12 mouse cellular contexts compared by ENCODE assay signal in the genomic region with DNA sequence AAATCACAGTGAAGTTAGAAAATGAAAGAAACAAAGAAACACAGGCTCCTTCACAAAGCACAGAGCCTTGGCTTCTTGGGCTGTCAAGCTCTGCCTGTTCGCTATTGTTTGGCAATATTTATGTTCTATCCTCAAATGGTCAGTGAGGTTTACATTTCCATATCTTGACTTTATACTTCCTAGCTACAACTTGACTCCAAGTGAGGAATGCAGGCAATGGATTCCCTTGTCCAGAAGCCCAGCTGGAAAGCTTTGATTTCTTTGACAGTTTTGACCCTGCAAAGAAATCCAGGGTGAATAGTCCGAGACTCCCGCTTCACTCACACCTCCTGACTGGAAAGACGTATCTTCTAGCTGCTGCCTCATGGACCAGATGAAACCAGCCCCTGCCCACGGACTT.
DNase-seq lines count a peak whose midpoint lies in the region; ATAC-seq and TF ChIP-seq lines count a peak whose summit lies in the region.
"Had no signal": no experiment of that assay in that cellular context is flagged by ENCODE, and none has a peak within 500 bp of the region (broad histone marks: within the 10 kb centered on the region; RNA-seq: fewer than 3 reads in every experiment).

No protein-coding gene starts in this region.

- H3K4me1 ChIP-seq in embryonic facial prominence, embryonic 14.5 days (ENCODE audit: control insufficient read depth, insufficient read depth, low read length) = peaks cover 4% of the 10 kb centered on the region; the same call in 1 of the 2 replicates
- peaks cover 14% of the 10 kb centered on the region for H3K4me1 ChIP-seq in embryonic facial prominence, embryonic 10.5 days
- H3K4me1 ChIP-seq in lung, postnatal 0 days (ENCODE audit: insufficient read depth, low read depth, low read length) = no peaks in the 10 kb centered on the region

- no peak for TF ChIP-seq EP300 in lung, postnatal 0 days (IDR thresholded peaks at IDR 0.05)

- H3K27ac ChIP-seq in embryonic facial prominence, embryonic 14.5 days (replicated peaks; ENCODE audit: low read depth, low read length) = peak overlapping the region; percentile 21
- no peak overlapping the region for H3K27ac ChIP-seq in embryonic facial prominence, embryonic 10.5 days (replicated peaks)
- H3K27ac ChIP-seq in lung, postnatal 0 days (ENCODE audit: low read length) = no peak overlapping the region
- H3K27ac ChIP-seq: limb, embryonic 12.5 days; macrophage had no signal

- H3K36me3 ChIP-seq in embryonic facial prominence, embryonic 14.5 days (ENCODE audit: control insufficient read depth, insufficient read depth, low read length) = no peaks in the 10 kb centered on the region
- no peaks in the 10 kb centered on the region for H3K36me3 ChIP-seq in embryonic facial prominence, embryonic 10.5 days (replicated peaks)
- no peaks in the 10 kb centered on the region for H3K36me3 ChIP-seq in lung, postnatal 0 days (ENCODE audit: insufficient read depth, low read length)
- H3K36me3 ChIP-seq: limb, embryonic 12.5 days had no signal

- no peak overlapping the region for H3K9ac ChIP-seq in embryonic facial prominence, embryonic 14.5 days (ENCODE audit: low read depth, low read length)
- H3K9ac ChIP-seq in lung, postnatal 0 days (replicated peaks; ENCODE audit: low read depth) = no peak overlapping the region
- H3K9ac ChIP-seq: limb, embryonic 12.5 days had no signal

- H3K4me2 ChIP-seq in embryonic facial prominence, embryonic 14.5 days (ENCODE audit: low read depth, low read length) = no peak overlapping the region
- peak overlapping the region; percentile 28; the same call in 1 of the 2 replicates for H3K4me2 ChIP-seq in lung, postnatal 0 days (replicated peaks; ENCODE audit: low read depth, low read length)
- H3K4me2 ChIP-seq: limb, embryonic 12.5 days had no signal

- no peaks in the 10 kb centered on the region for H3K27me3 ChIP-seq in embryonic facial prominence, embryonic 14.5 days (replicated peaks; ENCODE audit: control insufficient read depth, insufficient read depth, low read length)
- H3K27me3 ChIP-seq in embryonic facial prominence, embryonic 10.5 days (replicated peaks; ENCODE audit: low read depth, poor library complexity, severe bottlenecking) = no peaks in the 10 kb centered on the region
- no peaks in the 10 kb centered on the region for H3K27me3 ChIP-seq in lung, postnatal 0 days (replicated peaks; ENCODE audit: insufficient read depth, low read length)
- H3K27me3 ChIP-seq: limb, embryonic 12.5 days had no signal

- no peak for TF ChIP-seq CTCF in lung, postnatal 0 days (IDR thresholded peaks at IDR 0.05)

- 58% methylated on average over 5 of the region's 5 CpGs for WGBS in embryonic facial prominence, embryonic 14.5 days
- 62% methylated on average over 5 of the region's 5 CpGs for WGBS in embryonic facial prominence, embryonic 10.5 days
- WGBS in lung, postnatal 0 days = 32% methylated on average over 5 of the region's 5 CpGs

- H3K4me3 ChIP-seq in embryonic facial prominence, embryonic 14.5 days (ENCODE audit: low read depth, low read length) = no peak overlapping the region
- no peak overlapping the region for H3K4me3 ChIP-seq in embryonic facial prominence, embryonic 10.5 days
- H3K4me3 ChIP-seq in lung, postnatal 0 days (ENCODE audit: low read depth, low read length) = no peak overlapping the region
- H3K4me3 ChIP-seq: limb, embryonic 12.5 days; myocyte had no signal

- no peak for ATAC-seq in embryonic facial prominence, embryonic 14.5 days (ENCODE audit: low read depth)
- no peak for ATAC-seq in lung, postnatal 0 days

- DNase-seq in embryonic facial prominence, embryonic 14.5 days (ENCODE audit: low spot score) = no peak
- no peak for DNase-seq in embryonic facial prominence, embryonic 10.5 days (ENCODE audit: low spot score)
- peak; percentile 8 for DNase-seq in kidney, adult 18-20 months
- no peak for DNase-seq in kidney, adult 8-10 months
- DNase-seq in embryo, embryonic 10.5 days (ENCODE audit: low spot score) = peak; percentile 61
- DNase-seq in lung, postnatal 0 days (ENCODE audit: low spot score) = peak; percentile 25
- DNase-seq in adrenal gland, postnatal 10 days = no peak
- DNase-seq in T-cell, adult 2 months (ENCODE audit: low spot score) = no peak
- DNase-seq: cerebellum, postnatal 14 days had no signal

- H3K9me3 ChIP-seq in embryonic facial prominence, embryonic 14.5 days (ENCODE audit: control insufficient read depth, low read length) = 0 out of 2 replicates have a peak, but pooled peaks cover 6% of the 10 kb centered on the region
- no peaks in the 10 kb centered on the region for H3K9me3 ChIP-seq in embryonic facial prominence, embryonic 10.5 days
- no peaks in the 10 kb centered on the region for H3K9me3 ChIP-seq in lung, postnatal 0 days (ENCODE audit: low read length)
- H3K9me3 ChIP-seq: limb, embryonic 12.5 days had no signal

Comparison
In these comparisons a context has a peak if more than half of its experiments do, and no peak if none do; other contexts are left out.
1. DNase-seq: peak in kidney, adult 18-20 months (single experiment), embryo, embryonic 10.5 days (single experiment) and lung, postnatal 0 days (single experiment); none in embryonic facial prominence, embryonic 14.5 days (single experiment), embryonic facial prominence, embryonic 10.5 days (single experiment), kidney, adult 8-10 months (0 of 2), adrenal gland, postnatal 10 days (single experiment) and T-cell, adult 2 months (single experiment).